Mouse (Mus musculus) B cell, adult 62 days (primary cell): Measurements from ENCODE around the gene H60b. TPM values are rescaled to one million over a fixed set of nuclear protein-coding genes. Genes with fewer than 3 reads are reported as not detected.

Source experiments
- total RNA-seq: library from RNA; stranded (reverse); gene quantifications from 4 replicates; pipeline ENCODE4 v1.2.4, GENCODE M21; 2023

Gene H60b
- total RNA-seq: not detected in 4 replicates

GRCm38 (mm10) chr10:22158310-22158999 lies at the start of gene H60b, which contains the start of gene Raet1e:
TSS of gene H60b (plus strand) at chr10:22158586.
TSS of gene Raet1e (plus strand) at chr10:22158569.

GRCm38 (mm10) chr10:22149073-22149690 lies 9.2 kb upstream of the H60b start, which contains the start of gene E030030I06Rik:
TSS of gene E030030I06Rik (minus strand) at chr10:22149270.

Other genes with a start within 250 kb of the H60b start
- not detected in 4 replicates for gene 4930444G20Rik, start 90.5 kb upstream of the H60b start, total RNA-seq
- gene E030030I06Rik, start 9.3 kb upstream of the H60b start, total RNA-seq: 12.5 to 15.9 TPM (median 15.5 TPM) in 4 replicates
- gene Raet1e, start within 50 bp of the H60b start, total RNA-seq: not detected in 4 replicates
- 0.77 to 0.79 TPM in 2 of 4 replicates, not detected in the others for gene Raet1d, start 202.0 kb downstream of the H60b start, total RNA-seq